Mouse (Mus musculus) hindbrain, embryonic 11.5 days (tissue): ENCODE data around the gene Rnf123. TPM values are rescaled to one million over a fixed set of nuclear protein-coding genes. Genes with fewer than 3 reads are reported as not detected.

Source experiments
- ATAC-seq: fragments of 200-750 bp; cut with Nextera tagmentation; 2 replicates; pipeline ENCODE4 v1.8.0; 2017; ENCODE audit warnings: mild to moderate bottlenecking, moderate TSS enrichment, moderate library complexity; ENCODE audit not compliant: low FRiP score
- DNase-seq: peaks from one replicate; pipeline ENCODE4 v3.0.0-alpha.2; 2015; ENCODE audit warnings: low spot score
- H3K27ac ChIP-seq: fragments of 300-500 bp; sonication (generic); 2 replicates; pipeline ENCODE4 v1.5.1; 2014; ENCODE audit warnings: mild to moderate bottlenecking, low read depth, low read length
- H3K27me3 ChIP-seq: fragments of 300-500 bp; sonication (generic); 2 replicates; pipeline ENCODE4 v1.6.1; 2014; ENCODE audit warnings: mild to moderate bottlenecking, low read length, moderate library complexity, mixed read lengths; ENCODE audit not compliant: control insufficient read depth, insufficient read depth
- H3K36me3 ChIP-seq: fragments of 300-500 bp; sonication (generic); 2 replicates; pipeline ENCODE4 v1.6.1; 2014; ENCODE audit warnings: mild to moderate bottlenecking, low read length, moderate library complexity, mixed read lengths; ENCODE audit not compliant: control insufficient read depth, insufficient read depth
- H3K4me1 ChIP-seq: fragments of 300-500 bp; sonication (generic); replicated peaks from 2 replicates; pipeline ENCODE4 v1.6.1; 2014; ENCODE audit warnings: low read length, mixed read lengths; ENCODE audit not compliant: control insufficient read depth, insufficient read depth
- H3K4me2 ChIP-seq: fragments of 300-500 bp; sonication (generic); replicated peaks from 2 replicates; pipeline ENCODE4 v1.6.1; 2014; ENCODE audit warnings: mild to moderate bottlenecking, low read depth, low read length
- H3K4me3 ChIP-seq: fragments of 300-500 bp; sonication (generic); 2 replicates; pipeline ENCODE4 v1.5.1; 2014; ENCODE audit warnings: low read depth, low read length
- H3K9ac ChIP-seq: fragments of 300-500 bp; sonication (generic); 2 replicates; pipeline ENCODE4 v1.6.1; 2014; ENCODE audit warnings: low read depth, low read length
- H3K9me3 ChIP-seq: fragments of 300-500 bp; sonication (generic); 2 replicates; pipeline ENCODE4 v1.6.1; 2016; ENCODE audit warnings: low read length; ENCODE audit not compliant: control insufficient read depth
- WGBS: fragments of 180-500 bp; shearing (Covaris S2); extraction: QIAGEN DNeasy Blood & Tissue Kit; methylation state at CpG from one replicate; pipeline ENCODE4 v1.1.7; 2014; 5-methylcytosine and 5-hydroxymethylcytosine counted together
- polyA plus RNA-seq: library from polyadenylated mRNA; unstranded; fragments of >200 nt; fragmentation: Nextera tagmentation; extraction: Ambion mirVana; gene quantifications from 2 replicates; pipeline ENCODE4 v1.2.1, GENCODE M21; 2014

The Rnf123 gene
- polyA plus RNA-seq = 24.3 and 26.5 TPM in 2 replicates

DNA sequence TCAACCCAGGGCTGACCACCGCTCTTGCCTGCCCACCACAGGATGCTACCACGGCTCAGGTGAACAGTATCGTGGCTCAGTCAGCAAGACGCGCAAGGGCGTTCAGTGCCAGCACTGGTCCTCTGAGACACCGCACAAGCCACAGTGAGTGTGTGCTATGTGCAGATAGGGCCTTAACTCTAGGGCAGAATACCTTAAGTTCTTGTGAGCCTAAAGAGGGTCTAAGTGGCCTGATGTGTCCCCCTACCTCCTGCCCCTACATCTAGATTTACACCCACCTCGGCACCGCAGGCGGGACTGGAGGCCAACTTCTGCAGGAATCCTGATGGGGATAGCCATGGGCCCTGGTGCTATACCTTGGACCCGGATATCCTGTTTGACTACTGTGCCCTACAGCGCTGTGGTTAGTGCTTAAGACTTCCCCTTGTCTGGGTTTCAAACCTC lies at the start of gene Rnf123:
Rnf123 (minus strand) TSS at position 359 of the 444 bp plus-strand sequence.
- no peak within 1 kb of the TSS; the same call in 1 of the 2 replicates for H3K4me3 ChIP-seq
- H3K9ac ChIP-seq = no peak within 1 kb of the TSS
- ATAC-seq (no peak), DNase-seq (no peak)
- H3K4me2 ChIP-seq = peak within 1 kb of the TSS; percentile 14
- no peaks in the 10 kb centered on the region for H3K9me3 ChIP-seq
- peaks cover 3% of the 10 kb centered on the region; the same call in 1 of the 2 replicates for H3K4me1 ChIP-seq
- no peak within 1 kb of the TSS for H3K27ac ChIP-seq
- WGBS = 37% methylated on average over 12 of the region's 12 CpGs
- H3K27me3 ChIP-seq = peaks cover 22% of the 10 kb centered on the region
- peaks cover 11% of the 10 kb centered on the region for H3K36me3 ChIP-seq

GRCm38 (mm10) chr9:108132373-108132772 lies 49.2 kb upstream of the Rnf123 start:
- no peak overlapping the region for H3K4me2 ChIP-seq
- ATAC-seq = no peak
- no peak for DNase-seq
- H3K9ac ChIP-seq = no peak overlapping the region
- no peaks in the 10 kb centered on the region for H3K36me3 ChIP-seq
- no peaks in the 10 kb centered on the region for H3K4me1 ChIP-seq
- 94% methylated on average over 3 of the region's 3 CpGs for WGBS
- H3K27me3 ChIP-seq = no peaks in the 10 kb centered on the region
- no peaks in the 10 kb centered on the region for H3K9me3 ChIP-seq
- H3K27ac ChIP-seq = no peak overlapping the region
- H3K4me3 ChIP-seq = no peak overlapping the region

GRCm38 (mm10) chr9:108131502-108131901 lies 48.4 kb upstream of the Rnf123 start:
- no peaks in the 10 kb centered on the region for H3K4me1 ChIP-seq
- H3K4me3 ChIP-seq = no peak overlapping the region
- no peak overlapping the region for H3K27ac ChIP-seq
- H3K9me3 ChIP-seq = no peaks in the 10 kb centered on the region
- ATAC-seq = no peak
- no peaks in the 10 kb centered on the region for H3K36me3 ChIP-seq
- H3K4me2 ChIP-seq = no peak overlapping the region
- H3K27me3 ChIP-seq = no peaks in the 10 kb centered on the region
- 87% methylated on average over 5 of the region's 5 CpGs for whole genome bisulfite sequencing
- no peak overlapping the region for H3K9ac ChIP-seq
- no peak for DNase-seq

- WGBS = 82% methylated on average over 13 of the region's 13 CpGs
- DNase-seq (no peak), ATAC-seq (no peak)
- Histone ChIP-seq H3K27me3 (no peaks in the 10 kb centered on the region), H3K27ac (no peak overlapping the region), H3K4me3 (no peak overlapping the region), H3K36me3 (no peaks in the 10 kb centered on the region), H3K4me1 (no peaks in the 10 kb centered on the region), H3K4me2 (no peak overlapping the region), H3K9me3 (no peaks in the 10 kb centered on the region), H3K9ac (no peak overlapping the region)
Measured at GRCm38 (mm10) chr9:108129042-108129948, 46.1 kb upstream of the Rnf123 start.

DNA sequence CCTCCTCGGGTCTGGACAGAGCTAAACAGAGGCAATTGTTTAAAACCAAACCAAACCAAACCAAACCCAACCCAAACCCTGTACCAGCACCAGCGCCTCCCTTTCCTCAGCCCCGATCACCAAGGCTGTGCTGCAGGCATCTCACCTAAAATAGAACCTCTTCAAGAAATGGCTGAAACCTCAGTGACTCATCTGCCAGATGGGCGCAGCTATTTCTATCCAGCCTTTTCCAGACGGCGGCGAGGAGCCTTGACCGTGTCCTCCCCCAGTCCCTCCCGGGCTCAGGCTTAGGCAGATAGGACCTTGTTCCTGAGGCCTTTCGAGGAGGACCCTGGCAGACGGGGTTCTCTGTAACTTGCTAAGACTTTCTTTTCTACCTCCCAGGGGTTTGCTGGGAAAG lies 45.1 kb upstream of the Rnf123 start:
- no peak for DNase-seq
- 85% methylated on average over 11 of the region's 11 CpGs for WGBS
- H3K4me1 ChIP-seq = no peaks in the 10 kb centered on the region
- H3K4me2 ChIP-seq = no peak overlapping the region
- no peaks in the 10 kb centered on the region for H3K36me3 ChIP-seq
- no peaks in the 10 kb centered on the region for H3K27me3 ChIP-seq
- no peak overlapping the region for H3K27ac ChIP-seq
- no peak overlapping the region for H3K9ac ChIP-seq
- ATAC-seq = no peak
- H3K9me3 ChIP-seq = no peaks in the 10 kb centered on the region
- no peak overlapping the region for H3K4me3 ChIP-seq

GRCm38 (mm10) chr9:108126436-108127180 lies 43.5 kb upstream of the Rnf123 start:
- Histone ChIP-seq H3K36me3 (no peaks in the 10 kb centered on the region), H3K4me1 (no peaks in the 10 kb centered on the region), H3K9ac (no peak overlapping the region), H3K27ac (no peak overlapping the region), H3K27me3 (no peaks in the 10 kb centered on the region), H3K4me3 (no peak overlapping the region), H3K9me3 (no peaks in the 10 kb centered on the region), H3K4me2 (no peak overlapping the region)
- no peak for ATAC-seq
- DNase-seq = no peak
- 87% methylated on average over 17 of the region's 17 CpGs for WGBS

DNA sequence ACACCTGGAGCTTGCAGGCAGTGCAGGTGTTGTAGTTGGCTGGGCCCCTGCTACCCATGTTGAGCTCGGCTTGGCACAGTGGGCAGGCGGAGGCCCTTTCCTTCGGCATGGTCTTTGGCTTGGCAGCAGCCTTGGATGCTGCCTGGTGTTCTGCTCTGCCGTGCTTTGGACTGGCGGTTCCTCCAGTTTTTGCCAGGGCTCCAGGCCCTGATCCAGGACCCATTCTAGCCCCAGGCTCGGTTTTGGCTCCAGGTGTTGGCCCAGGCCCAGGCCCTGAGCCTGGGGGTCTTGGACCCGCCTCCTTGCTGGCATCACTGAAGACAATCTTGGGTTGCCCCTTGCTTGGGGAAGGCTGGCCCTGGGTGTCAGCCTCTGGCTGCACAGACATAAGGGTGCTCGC lies 42.6 kb upstream of the Rnf123 start:
- no peak overlapping the region for H3K4me3 ChIP-seq
- WGBS = 88% methylated on average over 8 of the region's 8 CpGs
- H3K27me3 ChIP-seq = no peaks in the 10 kb centered on the region
- DNase-seq (no peak), ATAC-seq (no peak)
- H3K9me3 ChIP-seq = no peaks in the 10 kb centered on the region
- no peaks in the 10 kb centered on the region for H3K36me3 ChIP-seq
- no peak overlapping the region for H3K4me2 ChIP-seq
- H3K4me1 ChIP-seq = no peaks in the 10 kb centered on the region
- H3K9ac ChIP-seq = no peak overlapping the region
- no peak overlapping the region for H3K27ac ChIP-seq

GRCm38 (mm10) chr9:108123916-108124315 lies 40.8 kb upstream of the Rnf123 start:
- no peak for ATAC-seq

More at GRCm38 (mm10) chr9:108123916-108124315, 40.8 kb upstream of the Rnf123 start:
- Histone ChIP-seq H3K9me3 (no peaks in the 10 kb centered on the region), H3K4me1 (no peaks in the 10 kb centered on the region), H3K27ac (no peak overlapping the region), H3K4me3 (no peak overlapping the region), H3K9ac (no peak overlapping the region), H3K36me3 (no peaks in the 10 kb centered on the region), H3K27me3 (no peaks in the 10 kb centered on the region), H3K4me2 (no peak overlapping the region)
- 85% methylated on average over 4 of the region's 4 CpGs for WGBS
- DNase-seq = no peak
